Mouse (Mus musculus): Measurements from ENCODE around the gene Smim15. TPM values are rescaled to one million over a fixed set of nuclear protein-coding genes. Genes with fewer than 3 reads are reported as not detected.

Smim15 gene
- total RNA-seq, 1 experiment = 54.5 TPM

- no peak for TF ChIP-seq CHD2 (IDR thresholded peaks at IDR 0.05; ENCODE audit: low read depth, low read length)
- TF ChIP-seq ZC3H11A (IDR thresholded peaks at IDR 0.05; ENCODE audit: borderline replicate concordance, low read depth, low read length) = no peak
- TF ChIP-seq HCFC1 (IDR thresholded peaks at IDR 0.05; ENCODE audit: borderline replicate concordance, insufficient read depth, low read length) = no peak
- TF ChIP-seq MAFK (IDR thresholded peaks at IDR 0.05; ENCODE audit: insufficient read depth, low read depth, low read length) = no peak
- no peak for TF ChIP-seq ZNF384 (IDR thresholded peaks at IDR 0.05; ENCODE audit: low read depth, low read length)
- Histone ChIP-seq H3K4me1 (ENCODE audit: control insufficient read depth in 2 of 2, insufficient read depth in 2 of 2, low read length in 2 of 2, poor library complexity in 1 of 2) (no peaks in the 10 kb centered on the region), H3K4me3 (ENCODE audit: insufficient read depth in 1 of 2, low read depth in 1 of 2, low read length in 2 of 2, poor library complexity in 1 of 2, severe bottlenecking in 1 of 2) (no peak overlapping the region), H3K27ac (ENCODE audit: insufficient read depth, low read depth, low read length, poor library complexity, severe bottlenecking) (no peak overlapping the region), H3K36me3 (ENCODE audit: control insufficient read depth, insufficient read depth, low read length, poor library complexity, severe bottlenecking) (no peaks in the 10 kb centered on the region), H3K9me3 (ENCODE audit: control insufficient read depth, insufficient read depth, low read depth, low read length) (no peaks in the 10 kb centered on the region), H3K9ac (ENCODE audit: insufficient read depth, low read depth, low read length, poor library complexity, severe bottlenecking) (no peak overlapping the region)
- in situ Hi-C loops (cut with MboI; ENCODE audit: low sequenced_read_pairs in 2 of 2, unreplicated experiment in 2 of 2) = no loop called here
- DNase-seq (ENCODE audit: low read depth, low spot score) = no peak
These were observed 19.3 kb downstream of the Smim15 start for GRCm38 (mm10) chr13:108063374-108064134.

GRCm38 (mm10) chr13:108064331-108064730, 20.1 kb downstream of the Smim15 start:
- TF ChIP-seq HCFC1 (IDR thresholded peaks at IDR 0.05; ENCODE audit: borderline replicate concordance, insufficient read depth, low read length) = no peak
- TF ChIP-seq ZNF384 (IDR thresholded peaks at IDR 0.05; ENCODE audit: low read depth, low read length) = no peak
- TF ChIP-seq ZC3H11A (IDR thresholded peaks at IDR 0.05; ENCODE audit: borderline replicate concordance, low read depth, low read length) = no peak
- Histone ChIP-seq H3K9ac (ENCODE audit: insufficient read depth, low read depth, low read length, poor library complexity, severe bottlenecking) (no peak overlapping the region), H3K27ac (ENCODE audit: insufficient read depth, low read depth, low read length, poor library complexity, severe bottlenecking) (no peak overlapping the region), H3K4me3 (ENCODE audit: insufficient read depth in 1 of 2, low read depth in 1 of 2, low read length in 2 of 2, poor library complexity in 1 of 2, severe bottlenecking in 1 of 2) (no peak overlapping the region), H3K9me3 (ENCODE audit: control insufficient read depth, insufficient read depth, low read depth, low read length) (no peaks in the 10 kb centered on the region), H3K4me1 (ENCODE audit: control insufficient read depth in 2 of 2, insufficient read depth in 2 of 2, low read length in 2 of 2, poor library complexity in 1 of 2) (no peaks in the 10 kb centered on the region), H3K36me3 (ENCODE audit: control insufficient read depth, insufficient read depth, low read length, poor library complexity, severe bottlenecking) (no peaks in the 10 kb centered on the region)
- in situ Hi-C loops (cut with MboI; ENCODE audit: low sequenced_read_pairs in 2 of 2, unreplicated experiment in 2 of 2) = no loop called here
- DNase-seq (ENCODE audit: low read depth, low spot score) = no peak

- no peak overlapping the region for H3K4me3 ChIP-seq (ENCODE audit: insufficient read depth in 1 of 2, low read depth in 1 of 2, low read length in 2 of 2, poor library complexity in 1 of 2, severe bottlenecking in 1 of 2)
- no peak for TF ChIP-seq ZNF384 (IDR thresholded peaks at IDR 0.05; ENCODE audit: low read depth, low read length)
- TF ChIP-seq MAFK (IDR thresholded peaks at IDR 0.05; ENCODE audit: insufficient read depth, low read depth, low read length) = no peak
- TF ChIP-seq HCFC1 (IDR thresholded peaks at IDR 0.05; ENCODE audit: borderline replicate concordance, insufficient read depth, low read length) = no peak
- TF ChIP-seq CHD2 (IDR thresholded peaks at IDR 0.05; ENCODE audit: low read depth, low read length) = no peak
- no peaks in the 10 kb centered on the region for H3K9me3 ChIP-seq (ENCODE audit: control insufficient read depth, insufficient read depth, low read depth, low read length)
- H3K4me1 ChIP-seq (ENCODE audit: control insufficient read depth in 2 of 2, insufficient read depth in 2 of 2, low read length in 2 of 2, poor library complexity in 1 of 2) = no peaks in the 10 kb centered on the region
- DNase-seq (ENCODE audit: low read depth, low spot score) = no peak
- in situ Hi-C loops (cut with MboI; ENCODE audit: low sequenced_read_pairs in 2 of 2, unreplicated experiment in 2 of 2) = no loop called here
- no peak overlapping the region for H3K9ac ChIP-seq (ENCODE audit: insufficient read depth, low read depth, low read length, poor library complexity, severe bottlenecking)
- H3K27ac ChIP-seq (ENCODE audit: insufficient read depth, low read depth, low read length, poor library complexity, severe bottlenecking) = no peak overlapping the region
- H3K36me3 ChIP-seq (ENCODE audit: control insufficient read depth, insufficient read depth, low read length, poor library complexity, severe bottlenecking) = no peaks in the 10 kb centered on the region
These were observed 21.8 kb downstream of the Smim15 start for GRCm38 (mm10) chr13:108066021-108066420.

GRCm38 (mm10) chr13:108069151-108069550, 24.9 kb downstream of the Smim15 start:
- Histone ChIP-seq H3K36me3 (ENCODE audit: control insufficient read depth, insufficient read depth, low read length, poor library complexity, severe bottlenecking) (no peaks in the 10 kb centered on the region), H3K4me1 (ENCODE audit: control insufficient read depth in 2 of 2, insufficient read depth in 2 of 2, low read length in 2 of 2, poor library complexity in 1 of 2) (no peaks in the 10 kb centered on the region), H3K4me3 (ENCODE audit: insufficient read depth in 1 of 2, low read depth in 1 of 2, low read length in 2 of 2, poor library complexity in 1 of 2, severe bottlenecking in 1 of 2) (no peak overlapping the region), H3K9ac (ENCODE audit: insufficient read depth, low read depth, low read length, poor library complexity, severe bottlenecking) (no peak overlapping the region), H3K9me3 (ENCODE audit: control insufficient read depth, insufficient read depth, low read depth, low read length) (no peaks in the 10 kb centered on the region), H3K27ac (ENCODE audit: insufficient read depth, low read depth, low read length, poor library complexity, severe bottlenecking) (no peak overlapping the region)
- in situ Hi-C loops (cut with MboI; ENCODE audit: low sequenced_read_pairs in 2 of 2, unreplicated experiment in 2 of 2) = no loop called here
- no peak for DNase-seq (ENCODE audit: low read depth, low spot score)
- TF ChIP-seq ZNF384 (IDR thresholded peaks at IDR 0.05; ENCODE audit: low read depth, low read length) (no peak), CHD2 (IDR thresholded peaks at IDR 0.05; ENCODE audit: low read depth, low read length) (no peak), MAFK (IDR thresholded peaks at IDR 0.05; ENCODE audit: insufficient read depth, low read depth, low read length) (no peak), HCFC1 (IDR thresholded peaks at IDR 0.05; ENCODE audit: borderline replicate concordance, insufficient read depth, low read length) (no peak), ZC3H11A (IDR thresholded peaks at IDR 0.05; ENCODE audit: borderline replicate concordance, low read depth, low read length) (no peak)

Measured in ES-E14 (cell line).